Mouse (Mus musculus) olfactory bulb, adult 2 months (tissue): ENCODE measurements around the gene Tppp3.

Experiments
- CTCF ChIP-seq: fragments of 200-500 bp; IDR thresholded peaks from 2 replicates; pipeline ENCODE4 v1.5.1; 2012; ENCODE audit warnings: low read depth, mild to moderate bottlenecking, low read length, moderate library complexity; ENCODE audit not compliant: insufficient read depth
- POLR2A ChIP-seq: fragments of 200-500 bp; IDR thresholded peaks from 2 replicates; pipeline ENCODE4 v1.6.1; 2012; ENCODE audit warnings: mild to moderate bottlenecking, low read depth, low read length, moderate library complexity; ENCODE audit not compliant: insufficient read depth

DNA sequence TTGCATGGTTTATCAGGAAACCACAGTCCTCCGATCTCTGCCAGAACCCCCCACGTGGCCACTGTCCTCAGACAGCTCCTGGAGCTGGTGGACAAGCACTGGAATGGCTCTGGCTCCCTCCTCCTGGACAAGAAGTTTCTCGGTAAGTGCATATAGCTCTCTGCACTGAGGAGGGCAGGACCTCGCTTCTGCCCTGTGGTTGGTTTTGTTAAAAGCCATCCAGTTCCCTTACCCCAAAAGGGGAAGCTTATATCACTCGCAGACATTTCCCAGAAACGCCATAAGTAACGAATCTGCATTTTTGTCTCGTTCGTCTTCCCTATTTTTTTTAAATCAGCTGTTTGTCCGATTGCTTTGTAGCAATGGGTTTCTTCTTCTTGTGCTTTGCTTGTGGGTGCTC is 16.1 kb downstream of the Tppp3 start:
- TF ChIP-seq CTCF, result no peak
- TF ChIP-seq POLR2A, result no peak
